Mouse (Mus musculus): Measurements from ENCODE around the gene Auts2. TPM values are rescaled to one million over a fixed set of nuclear protein-coding genes. Genes with fewer than 3 reads are reported as not detected.

The Auts2 gene
- total RNA-seq, 1 experiment from 2014 or later = 10.4 TPM

- peak; percentile 58 for ATAC-seq (replicated peaks; ENCODE audit: low read depth, poor library complexity, severe bottlenecking)
These were observed 147.2 kb downstream of the Auts2 start for GRCm38 (mm10) chr5:132395922-132396321.

- no peak for ATAC-seq (replicated peaks; ENCODE audit: low read depth, poor library complexity, severe bottlenecking)
These were observed 148.2 kb downstream of the Auts2 start for GRCm38 (mm10) chr5:132394800-132395575.

GRCm38 (mm10) chr5:132391831-132392763 is 151.0 kb downstream of the Auts2 start:
- no peak for ATAC-seq (replicated peaks; ENCODE audit: low read depth, poor library complexity, severe bottlenecking)

GRCm38 (mm10) chr5:132388746-132389145 is 154.4 kb downstream of the Auts2 start:
- no peak for ATAC-seq (replicated peaks; ENCODE audit: low read depth, poor library complexity, severe bottlenecking)

- ATAC-seq (replicated peaks; ENCODE audit: low read depth, poor library complexity, severe bottlenecking) = peak; percentile 86
These were observed 157.8 kb downstream of the Auts2 start for GRCm38 (mm10) chr5:132385244-132385855.

GRCm38 (mm10) chr5:132380261-132380660 is 162.9 kb downstream of the Auts2 start:
- no peak for ATAC-seq (replicated peaks; ENCODE audit: low read depth, poor library complexity, severe bottlenecking)

- no peak for ATAC-seq (replicated peaks; ENCODE audit: low read depth, poor library complexity, severe bottlenecking)
These were observed 164.2 kb downstream of the Auts2 start for GRCm38 (mm10) chr5:132378977-132379376.

- ATAC-seq (replicated peaks; ENCODE audit: low read depth, poor library complexity, severe bottlenecking) = no peak
These were observed 168.0 kb downstream of the Auts2 start for GRCm38 (mm10) chr5:132375130-132375529.

GRCm38 (mm10) chr5:132373471-132374075 is 169.6 kb downstream of the Auts2 start:
- peak; percentile 52; the same call in 1 of the 2 replicates for ATAC-seq (replicated peaks; ENCODE audit: low read depth, poor library complexity, severe bottlenecking)

- no peak for ATAC-seq (replicated peaks; ENCODE audit: low read depth, poor library complexity, severe bottlenecking)
These were observed 170.5 kb downstream of the Auts2 start for GRCm38 (mm10) chr5:132372605-132373004.

GRCm38 (mm10) chr5:132368678-132369088 is 174.5 kb downstream of the Auts2 start:
- ATAC-seq (replicated peaks; ENCODE audit: low read depth, poor library complexity, severe bottlenecking) = no peak

GRCm38 (mm10) chr5:132361276-132361675 is 181.9 kb downstream of the Auts2 start:
- ATAC-seq (replicated peaks; ENCODE audit: low read depth, poor library complexity, severe bottlenecking) = no peak

GRCm38 (mm10) chr5:132357726-132358125 is 185.4 kb downstream of the Auts2 start:
- peak; percentile 96 for ATAC-seq (replicated peaks; ENCODE audit: low read depth, poor library complexity, severe bottlenecking)

GRCm38 (mm10) chr5:132355935-132356334 is 187.2 kb downstream of the Auts2 start:
- no peak for ATAC-seq (replicated peaks; ENCODE audit: low read depth, poor library complexity, severe bottlenecking)

GRCm38 (mm10) chr5:132352437-132352836 is 190.7 kb downstream of the Auts2 start:
- ATAC-seq (replicated peaks; ENCODE audit: low read depth, poor library complexity, severe bottlenecking) = peak; percentile 23; the same call in 1 of the 2 replicates

GRCm38 (mm10) chr5:132351139-132351538 is 192.0 kb downstream of the Auts2 start:
- peak; percentile 82 for ATAC-seq (replicated peaks; ENCODE audit: low read depth, poor library complexity, severe bottlenecking)

- no peak for ATAC-seq (replicated peaks; ENCODE audit: low read depth, poor library complexity, severe bottlenecking)
These were observed 201.8 kb downstream of the Auts2 start for GRCm38 (mm10) chr5:132341315-132341714.

- no peak for ATAC-seq (replicated peaks; ENCODE audit: low read depth, poor library complexity, severe bottlenecking)
These were observed 205.5 kb downstream of the Auts2 start for GRCm38 (mm10) chr5:132337677-132338076.

- ATAC-seq (replicated peaks; ENCODE audit: low read depth, poor library complexity, severe bottlenecking) = no peak
These were observed 207.4 kb downstream of the Auts2 start for GRCm38 (mm10) chr5:132335719-132336118.

- ATAC-seq (replicated peaks; ENCODE audit: low read depth, poor library complexity, severe bottlenecking) = no peak
These were observed 208.3 kb downstream of the Auts2 start for GRCm38 (mm10) chr5:132334796-132335195.
